Mouse (Mus musculus) forebrain, embryonic 10.5 days (tissue): ENCODE measurements around the gene Galt. TPM values are rescaled to one million over a fixed set of nuclear protein-coding genes. Genes with fewer than 3 reads are reported as not detected.

Experiments
- polyA plus RNA-seq: library from polyadenylated mRNA; unstranded; fragments of >200 nt; fragmentation: Nextera tagmentation; extraction: Ambion mirVana; gene quantifications from 2 replicates; pipeline ENCODE4 v1.2.1, GENCODE M21; 2016

Gene Galt
- polyA plus RNA-seq, 1 experiment from 2014 or later: 23.6 TPM

Other genes with a start within 250 kb of the Galt start
- gene 1110017D15Rik, start 237.9 kb upstream of the Galt start, polyA plus RNA-seq: 3.8 and 6.1 TPM in 2 replicates
- gene Fam219a, start 185.7 kb upstream of the Galt start, polyA plus RNA-seq: 1.8 and 3.3 TPM in 2 replicates
- gene Dnaic1, start 185.5 kb upstream of the Galt start, polyA plus RNA-seq: 1.1 and 1.5 TPM in 2 replicates
- gene Enho, start 114.9 kb upstream of the Galt start, polyA plus RNA-seq: 19.7 and 21.3 TPM in 2 replicates
- 19.4 and 21.9 TPM in 2 replicates for gene Cntfr, start 58.1 kb upstream of the Galt start, polyA plus RNA-seq
- gene Il11ra1, start 55.2 kb upstream of the Galt start, polyA plus RNA-seq: 82.0 and 90.0 TPM in 2 replicates
- 97.3 and 98.1 TPM in 2 replicates for gene Rpp25l, start 41.7 kb upstream of the Galt start, polyA plus RNA-seq
- gene Dctn3, start 32.1 kb upstream of the Galt start, polyA plus RNA-seq: 141 and 142 TPM in 2 replicates
- gene Arid3c, start 24.1 kb upstream of the Galt start, polyA plus RNA-seq: 1.1 and 1.4 TPM in 2 replicates
- 102 and 103 TPM in 2 replicates for gene Sigmar1, start 929 bp downstream of the Galt start, polyA plus RNA-seq
- gene Ccl27a, start 19.0 kb downstream of the Galt start, polyA plus RNA-seq: 45.5 and 50.9 TPM in 2 replicates
- gene Gm21541, start 148.4 kb downstream of the Galt start, polyA plus RNA-seq: not detected in 2 replicates
- gene Gm20878, start 186.3 kb downstream of the Galt start, polyA plus RNA-seq: 1.6 and 2.3 TPM in 2 replicates
- gene Fam205a4, start 210.8 kb downstream of the Galt start, polyA plus RNA-seq: not detected in 2 replicates